Mouse (Mus musculus): ENCODE data around the gene Clca4b. TPM values are rescaled to one million over a fixed set of nuclear protein-coding genes. Genes with fewer than 3 reads are reported as not detected.
A peak's percentile ranks its signal among the peaks of the same experiment; 100 is the strongest.
"Not testable (repeated sequence)": the region's sequence is repeated elsewhere in the genome, so short reads cannot be mapped to it uniquely, and the experiment has no call there.

The Clca4b gene
- not detected in 2 replicates for polyA plus RNA-seq (2016; fragmentation: Nextera tagmentation; extraction: Ambion mirVana)

DNA sequence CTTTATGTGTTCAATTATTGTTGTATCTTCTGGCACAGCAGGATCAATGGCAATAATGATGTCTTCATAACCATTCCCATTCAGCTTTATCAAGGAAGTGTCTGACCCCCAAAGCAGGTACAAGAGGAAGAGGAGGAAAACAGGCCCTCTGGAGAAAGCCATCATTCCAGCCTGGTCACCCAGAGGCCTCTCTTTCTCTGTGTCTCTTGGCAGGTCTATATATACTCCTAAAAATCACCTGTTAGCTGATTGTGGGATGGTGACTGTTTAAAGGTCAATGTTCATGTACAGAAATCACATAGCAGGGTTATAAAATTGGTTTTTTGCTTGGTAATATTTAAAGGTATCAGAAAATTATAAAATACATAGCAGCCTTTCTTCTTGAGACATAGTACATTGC, at the start of gene Clca4b:
Clca4b (minus strand) TSS at position 195 of the 400 bp plus-strand sequence.
- Histone ChIP-seq H3K36me3 (no peaks in the 10 kb centered on the region), H3K4me3 (no peak within 1 kb of the TSS), H3K27me3 (ENCODE audit: insufficient read depth, poor library complexity, severe bottlenecking) (no peaks in the 10 kb centered on the region), H3K27ac (no peak within 1 kb of the TSS), H3K4me1 (replicated peaks) (peaks cover 3% of the 10 kb centered on the region; the same call in 1 of the 2 replicates), H3K9me3 (no peaks in the 10 kb centered on the region)
- DNase-seq (ENCODE audit: low spot score), result no peak

DNA sequence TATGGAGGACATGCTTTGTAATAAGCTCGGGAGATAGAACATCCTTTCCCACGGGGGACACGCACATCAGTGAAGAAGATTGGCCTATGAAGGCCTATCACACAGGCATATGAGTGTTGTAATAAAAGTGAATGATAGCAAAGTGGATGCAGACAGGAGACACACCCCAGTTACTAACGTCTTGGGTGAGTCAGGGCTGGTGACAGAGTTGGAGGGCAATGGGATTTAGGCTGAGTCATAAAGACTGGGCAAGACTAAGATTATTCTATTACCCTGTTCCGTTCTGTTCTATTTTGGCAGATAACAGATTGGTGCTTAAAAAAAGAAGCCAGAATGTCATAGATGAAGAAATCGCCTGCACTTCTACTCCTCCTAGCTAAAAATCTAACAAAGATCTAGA, 48.2 kb upstream of the Clca4b start:
- WGBS, result 90% methylated on average over 6 of the region's 6 CpGs
- Histone ChIP-seq H3K4me1 (replicated peaks) (peaks cover 5% of the 10 kb centered on the region; the same call in 1 of the 2 replicates), H3K27me3 (ENCODE audit: insufficient read depth, poor library complexity, severe bottlenecking) (no peaks in the 10 kb centered on the region), H3K9me3 (no peaks in the 10 kb centered on the region), H3K27ac (no peak overlapping the region), H3K4me3 (no peak overlapping the region), H3K36me3 (no peaks in the 10 kb centered on the region)
- no peak for DNase-seq (ENCODE audit: low spot score)

DNA sequence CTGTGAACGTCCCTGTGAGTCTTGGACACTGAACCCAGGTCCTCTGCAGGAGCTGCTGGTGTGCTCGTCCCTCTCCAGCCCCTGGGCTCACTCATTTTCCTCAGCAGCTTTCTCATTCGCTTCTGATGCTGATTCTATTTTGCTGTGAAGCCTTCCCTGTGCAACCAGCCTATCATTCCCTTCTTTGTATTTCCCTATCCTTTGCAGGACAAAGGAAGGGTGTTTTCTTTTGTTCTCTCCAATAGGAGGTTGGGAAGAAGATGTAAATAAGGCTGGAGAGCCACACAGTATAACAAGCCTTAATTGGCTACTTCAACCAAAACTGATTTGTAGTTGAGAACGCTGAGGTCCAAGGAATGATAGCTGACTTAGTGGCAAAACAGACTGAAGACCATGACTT, 45.3 kb upstream of the Clca4b start:
- no peak overlapping the region for H3K4me3 ChIP-seq

DNA sequence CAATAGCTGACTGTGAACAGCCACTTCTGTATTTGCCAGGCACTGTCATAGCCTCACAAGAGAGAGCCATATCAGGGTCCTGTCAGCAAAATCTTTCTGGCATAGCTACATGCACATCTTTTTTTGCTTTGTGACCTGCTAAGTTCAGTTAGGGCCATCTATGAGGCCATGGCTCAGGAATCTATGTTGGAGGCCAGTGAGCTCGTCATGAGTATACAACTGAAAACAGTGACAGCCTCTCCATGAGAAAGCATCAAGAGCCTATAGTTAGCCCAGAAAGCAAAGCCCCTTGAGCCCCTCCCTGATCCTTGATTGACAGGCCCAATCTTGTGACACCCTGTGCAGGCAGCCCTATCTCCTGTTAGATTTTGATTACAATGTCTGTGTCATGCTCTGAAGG, 43.8 kb upstream of the Clca4b start:
- WGBS, result 63% methylated on average over 1 of the region's 1 CpGs
- Histone ChIP-seq H3K27me3 (ENCODE audit: insufficient read depth, poor library complexity, severe bottlenecking) (no peaks in the 10 kb centered on the region), H3K9me3 (no peaks in the 10 kb centered on the region), H3K4me3 (no peak overlapping the region), H3K36me3 (no peaks in the 10 kb centered on the region), H3K27ac (no peak overlapping the region), H3K4me1 (replicated peaks) (peaks cover 8% of the 10 kb centered on the region; the same call in 1 of the 2 replicates)
- DNase-seq (ENCODE audit: low spot score), result no peak

More for the DNA sequence above, 45.3 kb upstream of the Clca4b start:
- Histone ChIP-seq H3K27me3 (ENCODE audit: insufficient read depth, poor library complexity, severe bottlenecking) (no peaks in the 10 kb centered on the region), H3K36me3 (no peaks in the 10 kb centered on the region), H3K9me3 (no peaks in the 10 kb centered on the region), H3K4me1 (replicated peaks) (peaks cover 5% of the 10 kb centered on the region; the same call in 1 of the 2 replicates), H3K27ac (no peak overlapping the region; the same call in 1 of the 2 replicates)
- no peak for DNase-seq (ENCODE audit: low spot score)
- 22% methylated on average over 4 of the region's 4 CpGs for WGBS

DNA sequence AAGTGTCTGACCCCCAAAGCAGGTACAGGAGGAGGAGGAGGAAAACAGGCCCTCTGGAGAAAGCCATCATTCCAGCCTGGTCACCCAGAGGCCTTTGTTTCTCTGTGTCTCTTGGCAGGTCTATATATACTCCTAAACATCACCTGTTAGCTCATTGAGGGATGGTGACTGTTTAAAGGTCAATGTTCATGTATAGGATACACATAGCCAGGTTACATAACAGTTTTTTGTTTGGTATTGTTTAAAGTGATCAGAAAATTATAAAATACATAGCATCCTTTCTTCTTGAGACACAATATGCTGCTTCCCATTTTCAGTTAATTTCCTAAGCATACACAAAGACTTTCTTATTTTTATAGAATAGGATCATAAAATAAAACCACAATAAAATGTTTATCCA, 42.6 kb upstream of the Clca4b start, which contains the start of gene Clca4a:
Clca4a (minus strand) TSS at position 101 of the 400 bp plus-strand sequence.
- peaks cover 8% of the 10 kb centered on the region; the same call in 1 of the 2 replicates for H3K4me1 ChIP-seq (replicated peaks)
- H3K36me3 ChIP-seq, result no peaks in the 10 kb centered on the region
- H3K27me3 ChIP-seq (ENCODE audit: insufficient read depth, poor library complexity, severe bottlenecking), result no peaks in the 10 kb centered on the region
- no peak within 1 kb of the TSS for H3K27ac ChIP-seq
- H3K9me3 ChIP-seq, result no peaks in the 10 kb centered on the region
- H3K4me3 ChIP-seq, result no peak within 1 kb of the TSS
- no peak for DNase-seq (ENCODE audit: low spot score)

DNA sequence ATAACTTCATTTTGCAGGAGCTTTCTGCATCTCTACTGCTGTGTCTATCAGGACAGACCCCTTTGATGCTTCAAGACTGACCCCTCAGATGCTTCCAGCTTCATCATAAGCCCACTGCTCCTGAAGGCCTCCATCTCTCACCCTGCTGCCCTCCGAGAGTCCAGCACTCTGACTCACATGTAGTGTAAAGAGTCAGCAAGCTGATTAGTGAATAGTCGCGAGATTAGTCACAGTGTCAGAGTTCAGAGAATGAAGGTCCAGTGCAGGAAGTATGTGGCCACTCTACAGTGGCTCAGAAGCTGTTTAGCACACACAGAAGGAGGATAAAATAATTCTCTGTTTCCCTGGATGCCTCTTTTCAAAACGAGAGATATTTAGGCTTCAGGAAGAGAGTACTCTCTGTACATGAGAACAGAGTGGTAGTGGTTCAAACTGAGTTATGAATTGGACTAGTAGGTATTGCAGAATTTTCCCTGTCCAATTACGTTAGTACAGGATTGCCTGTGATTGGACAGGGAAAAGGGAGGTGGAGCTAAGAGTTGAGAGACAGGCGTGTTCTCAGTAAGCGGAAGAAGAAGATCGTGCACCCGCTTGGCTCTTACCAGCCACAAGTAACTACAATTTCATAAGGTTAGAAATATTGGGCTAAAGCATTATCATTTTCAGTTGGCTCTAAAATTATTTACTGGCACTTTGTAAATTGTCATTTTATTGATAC, 39.4 kb upstream of the Clca4b start:
- no peak for DNase-seq (ENCODE audit: low spot score)
- 74% methylated on average over 9 of the region's 9 CpGs for WGBS
- H3K4me1 ChIP-seq (replicated peaks), result 0 out of 2 replicates have a peak, but pooled peaks cover 3% of the 10 kb centered on the region
- H3K27me3 ChIP-seq (ENCODE audit: insufficient read depth, poor library complexity, severe bottlenecking), result no peaks in the 10 kb centered on the region
- H3K4me3 ChIP-seq, result no peak overlapping the region
- no peak overlapping the region for H3K27ac ChIP-seq
- H3K36me3 ChIP-seq, result no peaks in the 10 kb centered on the region
- no peaks in the 10 kb centered on the region for H3K9me3 ChIP-seq

DNA sequence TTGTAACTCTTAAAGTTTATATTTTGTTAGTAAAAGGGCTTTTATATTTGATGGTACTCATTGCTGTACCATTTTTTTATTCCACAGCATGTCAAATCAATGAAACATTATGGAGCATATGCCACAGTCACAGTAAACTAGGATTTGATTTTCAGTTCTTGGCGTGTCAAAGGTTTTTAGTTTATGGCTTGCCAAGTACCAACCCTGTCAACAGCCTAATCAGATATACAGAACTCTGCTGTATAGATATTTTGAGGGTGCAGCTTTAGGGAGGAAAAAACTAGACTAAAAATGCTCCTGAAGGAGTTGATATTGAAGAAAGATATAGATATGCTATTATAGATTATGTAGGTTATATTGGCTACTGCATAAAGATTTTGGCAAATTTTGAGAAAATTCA, 37.4 kb upstream of the Clca4b start:
- H3K4me3 ChIP-seq, result no peak overlapping the region
- H3K27me3 ChIP-seq (ENCODE audit: insufficient read depth, poor library complexity, severe bottlenecking), result no peaks in the 10 kb centered on the region
- DNase-seq (ENCODE audit: low spot score), result no peak
- H3K9me3 ChIP-seq, result no peaks in the 10 kb centered on the region
- H3K27ac ChIP-seq, result no peak overlapping the region
- 86% methylated on average over 1 of the region's 1 CpGs for WGBS
- 0 out of 2 replicates have a peak, but pooled peaks cover 3% of the 10 kb centered on the region for H3K4me1 ChIP-seq (replicated peaks)
- H3K36me3 ChIP-seq, result no peaks in the 10 kb centered on the region

DNA sequence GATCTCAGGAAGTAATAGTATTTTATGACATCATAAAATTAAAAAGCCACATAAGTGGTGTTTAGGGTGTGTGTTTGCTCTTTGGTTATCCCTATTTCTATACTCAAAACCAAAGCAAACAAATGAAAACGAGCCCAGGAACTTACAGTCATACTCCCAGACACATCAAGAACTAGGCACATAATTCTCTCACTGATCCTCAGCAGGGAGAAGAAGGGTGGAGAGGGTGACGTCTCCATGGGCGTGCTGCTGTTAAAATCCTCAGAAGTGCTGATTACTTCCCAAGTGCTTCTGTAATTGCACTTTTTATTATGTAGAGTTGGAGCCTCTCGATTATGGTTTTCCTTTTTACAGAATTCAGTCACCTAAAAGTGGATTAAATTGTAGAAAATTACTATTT, 33.7 kb upstream of the Clca4b start:
- Histone ChIP-seq H3K36me3 (no peaks in the 10 kb centered on the region), H3K4me3 (no peak overlapping the region), H3K27me3 (ENCODE audit: insufficient read depth, poor library complexity, severe bottlenecking) (no peaks in the 10 kb centered on the region), H3K9me3 (no peaks in the 10 kb centered on the region), H3K4me1 (replicated peaks) (no peaks in the 10 kb centered on the region), H3K27ac (no peak overlapping the region)
- DNase-seq (ENCODE audit: low spot score), result no peak
- WGBS, result 76% methylated on average over 4 of the region's 4 CpGs

DNA sequence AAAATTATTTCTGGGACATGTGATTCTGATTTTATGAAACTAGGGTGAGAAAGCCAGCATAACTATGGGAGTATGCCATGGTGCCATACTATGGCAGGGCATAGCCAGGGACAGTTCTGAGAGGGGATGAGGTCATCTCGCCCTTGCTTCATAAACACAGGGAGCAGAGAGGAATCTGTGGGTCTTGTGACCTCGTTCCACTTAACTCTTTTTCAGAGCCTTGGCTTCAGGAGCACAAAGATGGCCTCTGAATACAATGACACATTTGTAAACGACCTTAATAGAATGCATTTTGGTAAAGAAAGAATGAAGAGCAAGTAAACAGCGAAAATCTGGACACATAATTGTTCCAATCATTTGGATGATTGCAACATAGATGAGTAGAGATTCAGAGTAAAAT, 18.5 kb upstream of the Clca4b start:
- Histone ChIP-seq H3K9me3 (no peaks in the 10 kb centered on the region), H3K27me3 (ENCODE audit: insufficient read depth, poor library complexity, severe bottlenecking) (no peaks in the 10 kb centered on the region), H3K36me3 (no peaks in the 10 kb centered on the region), H3K4me3 (no peak overlapping the region), H3K27ac (no peak overlapping the region), H3K4me1 (replicated peaks) (peaks cover 3% of the 10 kb centered on the region; the same call in 1 of the 2 replicates)
- no peak for DNase-seq (ENCODE audit: low spot score)
- WGBS, result 66% methylated on average over 4 of the region's 4 CpGs

DNA sequence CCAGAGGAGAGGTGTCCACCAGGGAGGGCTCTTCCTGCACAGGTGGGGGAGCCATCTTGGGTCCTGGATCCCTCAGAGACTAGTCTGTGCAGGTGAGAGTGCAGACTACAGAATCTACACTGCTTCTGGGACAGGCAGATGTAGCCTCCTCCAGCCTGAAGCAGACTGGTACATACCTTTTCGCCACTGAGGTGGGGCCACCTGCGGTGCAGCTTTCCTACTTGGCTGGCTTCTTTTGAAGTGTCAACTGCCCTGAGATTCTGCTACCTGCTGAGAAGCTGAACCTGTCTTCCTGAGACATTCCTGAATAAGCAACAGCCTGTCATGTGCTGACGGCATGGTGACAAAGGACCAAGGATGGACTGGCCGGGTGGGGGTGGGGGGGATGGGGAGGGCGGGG, 15.0 kb upstream of the Clca4b start:
- not testable (repeated sequence) for H3K27me3 ChIP-seq (ENCODE audit: insufficient read depth, poor library complexity, severe bottlenecking); H3K4me1 ChIP-seq (replicated peaks); H3K9me3 ChIP-seq; H3K4me3 ChIP-seq; H3K36me3 ChIP-seq; H3K27ac ChIP-seq
- peak; percentile 3 for DNase-seq (ENCODE audit: low spot score)
- WGBS, result 9% methylated on average over 5 of the region's 5 CpGs

DNA sequence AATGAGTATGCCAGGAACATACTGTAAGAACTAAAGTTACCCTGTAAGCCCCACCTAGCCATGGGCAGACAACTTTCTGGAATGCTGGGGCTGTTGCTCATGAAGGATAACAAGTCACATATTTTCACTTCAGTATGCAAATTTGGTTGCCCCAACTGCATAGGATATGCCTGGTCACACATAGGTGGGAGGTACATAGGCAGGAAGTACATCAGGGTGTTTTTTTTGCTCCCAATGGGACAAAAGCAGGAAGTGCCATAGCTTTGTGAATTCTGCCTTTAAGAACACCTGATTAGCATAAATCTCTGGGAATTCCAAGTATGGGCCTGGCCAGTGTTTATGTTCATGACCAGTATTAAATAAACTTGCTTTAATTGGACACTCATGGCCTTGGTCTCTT, 1.3 kb upstream of the Clca4b start:
- not testable (repeated sequence) for H3K4me3 ChIP-seq; H3K9me3 ChIP-seq; DNase-seq (ENCODE audit: low spot score); H3K27me3 ChIP-seq (ENCODE audit: insufficient read depth, poor library complexity, severe bottlenecking); H3K4me1 ChIP-seq (replicated peaks); H3K27ac ChIP-seq; H3K36me3 ChIP-seq

DNA sequence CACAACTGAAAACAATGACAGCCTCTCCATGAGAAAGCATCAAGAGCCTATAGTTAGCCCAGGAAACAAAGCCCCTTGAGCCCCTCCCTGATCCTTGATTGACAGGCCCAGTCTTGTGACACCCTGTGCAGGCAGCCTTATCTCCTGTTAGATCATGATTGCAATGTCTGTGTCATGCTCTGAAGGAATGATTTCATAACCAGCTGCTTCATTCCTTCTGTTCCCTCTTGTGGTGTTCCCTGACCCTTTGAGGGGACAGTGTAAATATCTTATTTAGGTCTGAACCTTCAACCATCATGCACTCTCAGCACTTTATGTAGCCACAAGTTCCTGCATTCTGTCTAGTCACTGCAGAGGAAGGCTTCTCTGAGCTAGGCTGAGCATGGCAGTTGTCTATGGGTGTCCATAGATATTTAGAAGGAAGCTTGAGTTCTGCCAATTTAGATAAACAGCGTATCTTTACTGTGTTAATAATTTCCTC, 722 bp upstream of the Clca4b start:
- H3K27ac ChIP-seq, result no peak overlapping the region
- 94% methylated on average over 1 of the region's 1 CpGs for WGBS
- H3K4me3 ChIP-seq, result no peak overlapping the region
- no peaks in the 10 kb centered on the region for H3K9me3 ChIP-seq
- peaks cover 3% of the 10 kb centered on the region; the same call in 1 of the 2 replicates for H3K4me1 ChIP-seq (replicated peaks)
- peak; percentile 5 for DNase-seq (ENCODE audit: low spot score)
- no peaks in the 10 kb centered on the region for H3K27me3 ChIP-seq (ENCODE audit: insufficient read depth, poor library complexity, severe bottlenecking)
- H3K36me3 ChIP-seq, result no peaks in the 10 kb centered on the region

DNA sequence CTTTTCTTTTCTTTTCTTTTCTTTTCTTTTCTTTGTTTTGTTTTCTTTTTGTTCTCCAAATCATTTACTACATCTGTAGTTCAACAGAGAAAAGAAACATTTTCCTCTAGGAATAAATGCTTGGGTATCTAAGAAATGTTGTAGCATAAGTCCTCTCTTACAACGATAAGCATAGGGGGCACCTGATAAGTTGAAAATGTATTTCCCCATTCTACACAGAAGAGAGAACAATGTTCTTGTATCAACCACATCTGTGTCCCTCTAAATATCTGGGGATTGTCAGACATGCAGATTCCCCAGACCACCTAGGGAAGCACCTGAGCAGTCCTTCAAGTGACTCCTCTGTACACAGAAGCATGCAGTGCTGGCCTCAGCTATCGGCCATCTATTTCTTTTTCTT, 18.3 kb downstream of the Clca4b start:
- H3K27me3 ChIP-seq (ENCODE audit: insufficient read depth, poor library complexity, severe bottlenecking), result no peaks in the 10 kb centered on the region
- DNase-seq (ENCODE audit: low spot score), result no peak
- H3K4me1 ChIP-seq (replicated peaks), result no peaks in the 10 kb centered on the region
- WGBS, result 92% methylated on average over 2 of the region's 2 CpGs
- no peak overlapping the region for H3K4me3 ChIP-seq
- H3K36me3 ChIP-seq, result no peaks in the 10 kb centered on the region
- H3K9me3 ChIP-seq, result no peaks in the 10 kb centered on the region
- no peak overlapping the region for H3K27ac ChIP-seq
